Mouse (Mus musculus): ENCODE data around the gene 6430571L13Rik.
A peak's percentile ranks its signal among the peaks of the same experiment; 100 is the strongest.
"Not testable (repeated sequence)": the region's sequence is repeated elsewhere in the genome, so short reads cannot be mapped to it uniquely, and the experiment has no call there.

The 6430571L13Rik gene

GRCm38 (mm10) chr9:107340267-107340859 lies at the start of gene 6430571L13Rik:
6430571L13Rik (plus strand) TSS chr9:107340602.
- peak; percentile 90 for DNase-seq

- DNase-seq: peak; percentile 85
Measured at GRCm38 (mm10) chr9:107290897-107291296, 49.5 kb upstream of the 6430571L13Rik start.

- DNase-seq: peak; percentile 86
Measured at GRCm38 (mm10) chr9:107294249-107294648, 46.2 kb upstream of the 6430571L13Rik start.

DNA sequence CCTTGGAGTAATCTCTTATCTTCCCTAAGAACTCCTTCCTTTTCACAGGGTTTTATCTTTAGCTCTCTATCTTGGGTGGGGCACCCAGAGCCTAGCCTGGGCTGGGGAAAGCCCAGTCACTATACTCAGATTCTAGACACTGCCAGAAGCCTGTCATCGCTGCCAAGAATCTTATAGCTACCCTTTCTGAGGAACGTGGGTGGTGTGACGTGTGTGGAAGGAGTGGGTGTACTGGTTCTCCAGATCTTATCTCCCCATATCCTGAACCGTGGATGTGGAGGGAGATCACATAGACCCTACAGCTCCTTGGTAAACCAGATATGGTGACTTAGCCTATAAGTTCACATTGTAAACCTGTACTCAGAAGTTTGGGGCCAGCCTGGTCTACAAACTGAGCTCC lies 44.8 kb upstream of the 6430571L13Rik start:
- DNase-seq: peak; percentile 37

GRCm38 (mm10) chr9:107296016-107296040 lies 44.6 kb upstream of the 6430571L13Rik start, which contains the start of gene Cish:
Cish (plus strand) TSS chr9:107296026.
- DNase-seq: no peak

DNA sequence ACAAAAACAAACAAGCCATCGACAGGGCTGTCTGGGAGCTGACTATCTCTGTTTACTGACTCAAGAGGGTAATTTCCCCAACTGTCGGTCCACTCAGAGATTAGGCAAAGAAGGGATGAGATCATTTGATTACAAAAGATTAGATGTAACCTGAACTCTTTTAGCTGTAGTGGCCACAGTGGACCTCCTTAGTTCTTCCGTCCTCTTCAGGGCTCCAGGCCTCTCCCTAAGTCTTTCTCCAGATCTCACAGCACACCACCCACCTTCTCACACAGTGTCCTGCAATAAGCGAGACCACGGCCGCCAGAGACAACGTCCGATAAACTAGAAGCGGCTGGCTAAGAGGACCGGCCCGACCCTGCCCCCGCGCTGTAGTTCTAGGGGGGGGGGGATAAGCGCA lies 44.4 kb upstream of the 6430571L13Rik start:
- DNase-seq: no peak

- DNase-seq: peak; percentile 86
Measured at GRCm38 (mm10) chr9:107296501-107296965, 43.9 kb upstream of the 6430571L13Rik start.

DNA sequence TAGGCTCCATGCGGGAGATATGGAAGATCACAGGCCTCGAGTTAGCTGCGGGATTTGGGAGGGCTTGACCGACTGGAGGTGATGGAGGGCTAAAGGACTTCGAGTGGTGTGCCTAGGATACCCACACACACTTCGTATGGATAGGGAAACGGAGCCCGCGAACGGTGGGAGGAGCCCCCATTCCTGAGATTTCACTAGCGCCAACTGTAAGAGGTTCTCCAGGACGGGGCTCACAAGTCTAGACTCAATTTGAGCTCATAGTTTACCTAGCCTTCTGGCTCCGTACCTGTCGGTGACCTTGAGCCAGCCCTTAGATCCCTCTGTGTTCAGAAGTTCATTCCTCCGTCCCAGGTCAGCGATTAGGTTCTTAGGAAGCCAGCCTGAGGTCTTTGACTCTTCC lies 43.3 kb upstream of the 6430571L13Rik start:
- no peak for DNase-seq

DNA sequence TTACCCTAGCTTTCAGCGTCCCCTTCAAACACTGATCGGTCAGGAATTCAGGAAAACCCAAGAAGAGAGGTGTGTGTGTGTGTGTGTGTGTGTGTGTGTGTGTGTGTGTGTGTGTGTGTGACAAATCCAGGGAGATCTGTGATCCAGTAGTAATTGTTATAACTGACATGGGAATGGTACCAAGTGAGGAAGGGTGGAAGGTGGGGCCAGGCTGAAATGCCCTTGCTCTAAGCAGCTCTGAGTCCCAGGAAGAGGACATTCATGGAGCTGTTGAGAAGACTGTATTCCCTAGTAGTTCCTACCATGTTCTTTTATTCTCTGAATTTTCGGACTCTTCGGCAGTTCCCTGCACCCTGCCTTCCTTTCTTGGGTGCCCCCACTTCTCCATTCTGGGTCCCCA lies 42.7 kb upstream of the 6430571L13Rik start:
- no peak for DNase-seq

GRCm38 (mm10) chr9:107298059-107298780 lies 42.2 kb upstream of the 6430571L13Rik start:
- DNase-seq: no peak

GRCm38 (mm10) chr9:107298876-107299275 lies 41.5 kb upstream of the 6430571L13Rik start:
- no peak for DNase-seq

DNA sequence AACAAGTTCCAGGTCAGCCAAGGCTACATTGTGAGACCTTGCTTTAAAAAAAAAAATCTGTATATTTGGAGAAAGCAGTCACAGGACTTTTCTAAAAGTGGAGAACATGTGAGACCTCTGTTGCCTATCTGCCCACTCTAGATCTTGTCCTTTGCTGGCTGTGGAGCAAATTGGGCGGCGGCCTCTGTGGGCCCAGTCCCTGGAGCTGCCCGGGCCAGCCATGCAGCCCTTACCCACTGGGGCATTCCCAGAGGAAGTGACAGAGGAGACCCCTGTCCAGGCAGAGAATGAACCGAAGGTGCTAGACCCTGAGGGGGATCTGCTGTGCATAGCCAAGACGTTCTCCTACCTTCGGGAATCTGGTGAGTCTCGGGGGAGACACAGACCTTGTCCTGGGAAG lies 40.6 kb upstream of the 6430571L13Rik start:
- DNase-seq: no peak

- DNase-seq: no peak
Measured at GRCm38 (mm10) chr9:107300224-107300973, 40.0 kb upstream of the 6430571L13Rik start.

GRCm38 (mm10) chr9:107301554-107302331 lies 38.7 kb upstream of the 6430571L13Rik start:
- no peak for DNase-seq

DNA sequence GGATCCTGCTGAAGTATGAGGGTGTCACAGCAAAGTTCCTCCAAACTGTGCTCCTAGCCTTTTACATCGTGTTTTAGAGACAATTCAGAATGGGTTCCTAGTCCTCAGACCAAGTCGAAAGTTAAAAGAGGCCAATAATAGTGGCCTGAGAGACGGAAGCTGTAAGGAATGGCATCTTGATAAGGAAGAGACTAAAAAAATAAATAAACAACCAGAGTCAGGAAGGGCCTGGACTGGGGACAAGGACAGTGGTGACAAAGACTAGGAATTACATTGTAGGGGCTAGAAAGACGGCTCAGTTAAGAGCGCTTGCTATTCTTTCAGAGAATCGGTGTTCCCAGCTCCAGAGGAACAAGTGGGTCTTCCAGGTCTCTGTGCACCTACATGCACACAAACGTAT lies 37.8 kb upstream of the 6430571L13Rik start:
- DNase-seq: no peak

GRCm38 (mm10) chr9:107303121-107303820 lies 37.1 kb upstream of the 6430571L13Rik start:
- no peak for DNase-seq

DNA sequence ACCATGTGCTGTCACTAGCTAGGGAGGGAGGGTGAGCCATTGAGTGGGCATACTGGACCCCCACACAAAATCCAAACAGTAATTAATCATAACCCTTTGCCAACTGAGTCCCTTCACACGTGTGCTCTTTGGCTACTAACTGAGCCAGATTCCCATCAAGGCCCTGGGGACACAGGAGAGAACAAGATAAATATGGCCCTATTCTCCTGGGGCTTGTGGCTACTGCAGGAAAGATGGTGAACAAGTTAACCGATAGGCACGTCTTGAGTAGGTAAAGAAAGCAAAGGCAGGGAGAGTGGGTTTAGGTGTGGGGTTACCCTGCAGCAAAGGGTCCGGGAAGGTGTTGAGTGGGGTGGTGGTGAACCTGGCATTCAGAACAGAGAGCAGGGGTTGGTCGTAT lies 36.5 kb upstream of the 6430571L13Rik start:
- no peak for DNase-seq

DNA sequence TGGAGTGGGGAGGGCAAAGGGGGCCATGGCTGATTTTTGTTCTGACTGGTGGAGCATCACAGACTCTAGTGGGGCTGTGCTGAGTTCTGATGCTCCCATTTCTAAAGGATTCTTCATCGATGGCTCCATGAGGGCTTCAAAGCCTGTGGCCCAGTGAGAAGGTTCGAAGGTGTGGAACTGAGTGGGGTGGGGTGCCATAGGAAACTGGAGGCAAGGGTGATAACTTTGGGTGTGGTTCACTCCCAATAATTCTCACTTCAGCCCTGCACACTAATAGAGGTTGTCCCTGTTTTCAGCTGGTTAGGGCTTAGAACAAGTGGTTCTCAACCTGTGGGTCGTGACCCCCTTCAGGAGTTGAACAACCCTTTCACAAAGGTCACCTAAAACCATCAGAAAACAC lies 36.0 kb upstream of the 6430571L13Rik start:
- DNase-seq: no peak

- DNase-seq: no peak
Measured at GRCm38 (mm10) chr9:107305012-107305411, 35.4 kb upstream of the 6430571L13Rik start.

GRCm38 (mm10) chr9:107305601-107306542 lies 34.5 kb upstream of the 6430571L13Rik start:
- no peak for DNase-seq

- not testable (repeated sequence) for DNase-seq
Measured at GRCm38 (mm10) chr9:107306673-107307072, 33.7 kb upstream of the 6430571L13Rik start.

All from thymus, postnatal 14 days (tissue).